Mouse (Mus musculus) thymus, adult 2 months (tissue): ENCODE results near the gene Fam228b. TPM values are rescaled to one million over a fixed set of nuclear protein-coding genes. Genes with fewer than 3 reads are reported as not detected.

Experiments used
- DNase-seq: peaks from one replicate; pipeline ENCODE4 v3.0.0; 2021
- H3K27ac ChIP-seq: fragments of 200-500 bp; 2 replicates; pipeline ENCODE4 v1.5.1; 2012; ENCODE audit warnings: low read length, control low read depth; ENCODE audit not compliant: control insufficient read depth, insufficient read depth
- H3K27me3 ChIP-seq: fragments of 200-500 bp; 2 replicates; pipeline ENCODE4 v1.6.1; 2012; ENCODE audit warnings: mild to moderate bottlenecking, low read length, moderate library complexity, mixed read lengths; ENCODE audit not compliant: control insufficient read depth, insufficient read depth
- H3K36me3 ChIP-seq: fragments of 200-500 bp; 2 replicates; pipeline ENCODE4 v1.6.1; 2012; ENCODE audit warnings: mild to moderate bottlenecking, low read length, moderate library complexity; ENCODE audit not compliant: control insufficient read depth, insufficient read depth
- H3K4me1 ChIP-seq: fragments of 200-500 bp; replicated peaks from 2 replicates; pipeline ENCODE4 v1.6.1; 2012; ENCODE audit warnings: low read length; ENCODE audit not compliant: control insufficient read depth, insufficient read depth
- H3K4me3 ChIP-seq: fragments of 200-500 bp; 2 replicates; pipeline ENCODE4 v1.5.1; 2012; ENCODE audit warnings: mild to moderate bottlenecking, low read length, control low read depth, moderate library complexity; ENCODE audit not compliant: control insufficient read depth, insufficient read depth
- CTCF ChIP-seq: fragments of 200-500 bp; IDR thresholded peaks from 2 replicates; pipeline ENCODE4 v1.5.1; 2012; ENCODE audit warnings: mild to moderate bottlenecking, control low read depth, low read length, moderate library complexity, borderline replicate concordance; ENCODE audit not compliant: control insufficient read depth, poor library complexity, insufficient read depth; ENCODE audit errors: extremely low read depth
- POLR2A ChIP-seq: fragments of 200-500 bp; IDR thresholded peaks from 2 replicates; pipeline ENCODE4 v1.6.1; 2012; ENCODE audit warnings: mild to moderate bottlenecking, low read length, control low read depth, moderate library complexity; ENCODE audit not compliant: control insufficient read depth, poor library complexity, insufficient read depth; ENCODE audit errors: extremely low read depth
- WGBS: fragments of 180-500 bp; shearing (Covaris S2); methylation state at CpG from one replicate; pipeline ENCODE4 v1.1.7; 2018; 5-methylcytosine and 5-hydroxymethylcytosine counted together
- polyA plus RNA-seq: library from polyadenylated mRNA; depleted of rRNA; stranded (reverse); fragments of >200 nt; gene quantifications from 2 replicates; pipeline ENCODE4 v1.2.3, GENCODE M21; 2012

The Fam228b gene
- polyA plus RNA-seq, 1 experiment, result 0.71 TPM

DNA sequence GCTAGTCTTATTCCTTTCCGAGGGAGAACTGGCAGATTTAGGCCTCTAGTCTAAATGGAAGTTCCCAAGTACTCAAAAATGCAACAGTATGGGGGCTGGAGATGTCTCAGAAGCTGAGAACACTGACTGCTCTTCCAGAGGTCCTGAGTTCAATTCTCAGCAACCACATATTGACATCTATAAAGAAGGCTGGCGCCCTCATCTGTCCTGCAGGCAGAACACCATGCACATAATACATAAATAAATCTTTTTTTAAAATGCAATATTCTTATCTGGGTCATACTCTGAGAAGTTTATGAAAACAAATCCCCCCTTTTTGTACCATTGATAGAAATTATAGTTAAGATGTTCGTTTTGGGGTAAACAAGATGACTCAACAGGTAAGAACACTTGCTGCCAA lies 26.9 kb downstream of the Fam228b start:
- no peak overlapping the region for H3K27ac ChIP-seq
- WGBS, result 93% methylated on average over 3 of the region's 3 CpGs
- no peak for DNase-seq
- H3K36me3 ChIP-seq, result no peaks in the 10 kb centered on the region
- no peaks in the 10 kb centered on the region for H3K4me1 ChIP-seq
- no peak for TF ChIP-seq POLR2A
- TF ChIP-seq CTCF, result no peak
- no peak overlapping the region for H3K4me3 ChIP-seq
- H3K27me3 ChIP-seq, result no peaks in the 10 kb centered on the region

DNA sequence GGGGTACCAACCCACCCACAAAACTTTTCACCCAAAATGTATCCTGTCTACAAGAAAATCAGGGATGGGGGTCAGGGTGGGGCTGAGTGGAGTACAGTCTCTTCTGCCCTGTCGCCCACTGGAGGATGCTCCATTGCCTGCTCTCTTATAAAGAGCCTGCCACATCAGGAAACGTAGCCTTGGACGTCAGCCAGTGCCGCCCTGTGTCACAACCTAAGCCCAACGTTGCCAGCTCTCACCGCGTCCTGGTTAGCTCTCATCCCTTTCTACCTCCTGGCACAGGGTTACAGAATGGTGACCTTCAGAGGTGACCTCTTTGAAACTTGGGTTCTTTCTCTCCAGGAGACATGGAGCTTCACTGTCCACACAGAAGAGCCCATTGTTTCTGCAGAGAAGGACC lies 28.2 kb downstream of the Fam228b start:
- no peaks in the 10 kb centered on the region for H3K36me3 ChIP-seq
- H3K27ac ChIP-seq, result no peak overlapping the region
- DNase-seq, result no peak
- no peaks in the 10 kb centered on the region for H3K4me1 ChIP-seq
- no peaks in the 10 kb centered on the region for H3K27me3 ChIP-seq
- H3K4me3 ChIP-seq, result no peak overlapping the region
- 74% methylated on average over 7 of the region's 7 CpGs for WGBS
- TF ChIP-seq CTCF (no peak), POLR2A (no peak)

DNA sequence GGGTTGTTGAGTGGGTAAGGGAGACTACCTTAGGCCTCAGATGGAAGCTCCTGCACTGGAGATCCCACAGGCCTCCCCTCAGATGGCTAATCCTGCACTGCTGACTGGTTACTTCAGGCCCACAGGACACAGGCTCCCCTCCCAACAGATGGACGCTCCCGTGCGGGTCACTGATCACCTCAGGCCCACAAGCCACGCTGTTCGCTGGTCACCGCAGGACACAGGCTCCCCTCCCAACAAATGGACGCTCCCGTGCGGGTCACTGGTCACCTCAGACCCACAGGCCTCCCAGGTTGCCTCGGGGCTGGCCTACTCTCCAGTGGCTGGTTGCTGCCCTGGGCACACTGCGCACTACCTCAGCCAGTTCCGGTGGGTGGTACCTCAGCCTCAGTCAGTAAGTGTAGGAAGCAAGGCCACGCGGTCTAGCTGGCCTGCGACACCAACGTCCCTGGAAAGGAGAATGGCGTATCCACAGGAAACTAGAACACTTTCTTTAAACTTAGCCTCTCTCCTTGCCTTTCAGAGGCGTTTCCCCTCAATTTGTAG lies 31.0 kb downstream of the Fam228b start, which contains the start of gene Fam228a:
Gene Fam228a, minus strand, starts transcription at position 400 of the 546 bp plus-strand sequence.
- WGBS, result 97% methylated on average over 18 of the region's 18 CpGs

DNA sequence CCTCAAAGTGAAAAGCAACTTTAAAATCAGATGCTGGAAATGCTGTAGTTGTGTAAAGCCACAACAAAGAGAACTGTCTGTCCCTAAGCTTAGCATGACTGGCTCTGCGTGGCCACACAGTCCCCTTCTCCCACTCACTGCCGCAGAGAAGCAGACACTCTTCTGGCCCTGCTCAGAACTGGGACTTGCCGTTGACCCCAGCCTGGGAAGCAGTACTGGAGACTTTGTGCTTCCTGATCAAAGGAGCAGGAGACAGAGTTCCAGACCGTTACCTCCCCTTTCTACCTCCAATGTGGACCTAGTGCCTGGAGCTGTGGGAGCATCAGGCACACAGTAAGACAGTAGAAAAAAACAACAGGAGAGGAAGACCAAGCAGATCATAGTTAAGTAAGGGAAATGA lies 36.7 kb downstream of the Fam228b start:
- H3K27ac ChIP-seq, result no peak overlapping the region
- H3K27me3 ChIP-seq, result no peaks in the 10 kb centered on the region
- WGBS, result 32% methylated on average over 4 of the region's 4 CpGs
- DNase-seq, result no peak
- no peaks in the 10 kb centered on the region for H3K4me1 ChIP-seq
- no peak overlapping the region for H3K4me3 ChIP-seq
- TF ChIP-seq CTCF, result no peak
- no peak for TF ChIP-seq POLR2A
- no peaks in the 10 kb centered on the region for H3K36me3 ChIP-seq

More for the DNA sequence above, 31.0 kb downstream of the Fam228b start, which contains the start of gene Fam228a:
- H3K27ac ChIP-seq, result no peak within 1 kb of the TSS
- H3K27me3 ChIP-seq, result no peaks in the 10 kb centered on the region
- no peak for TF ChIP-seq POLR2A
- TF ChIP-seq CTCF, result no peak
- DNase-seq, result no peak
- no peaks in the 10 kb centered on the region for H3K4me1 ChIP-seq
- no peaks in the 10 kb centered on the region for H3K36me3 ChIP-seq
- H3K4me3 ChIP-seq, result no peak within 1 kb of the TSS

DNA sequence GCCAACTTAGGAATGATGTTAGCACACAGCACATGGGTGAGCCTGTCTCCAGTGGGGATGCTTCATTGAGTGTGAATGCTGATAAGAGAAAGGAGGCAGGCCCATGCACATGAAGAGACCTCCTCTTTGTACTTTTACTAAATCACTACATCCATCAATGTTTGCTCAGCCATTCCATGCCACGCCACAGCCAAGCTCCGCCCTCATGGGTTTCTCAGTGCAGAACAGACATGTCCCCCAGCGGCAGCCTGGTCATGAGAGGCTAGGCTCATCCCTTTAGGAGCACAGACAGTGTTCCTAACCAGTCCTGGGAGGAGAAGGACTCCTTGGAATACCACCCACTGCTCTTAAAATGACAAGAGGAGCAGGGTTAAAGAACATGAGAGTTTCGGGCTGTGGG lies 37.4 kb downstream of the Fam228b start:
- H3K27ac ChIP-seq, result no peak overlapping the region
- 90% methylated on average over 4 of the region's 4 CpGs for WGBS

DNA sequence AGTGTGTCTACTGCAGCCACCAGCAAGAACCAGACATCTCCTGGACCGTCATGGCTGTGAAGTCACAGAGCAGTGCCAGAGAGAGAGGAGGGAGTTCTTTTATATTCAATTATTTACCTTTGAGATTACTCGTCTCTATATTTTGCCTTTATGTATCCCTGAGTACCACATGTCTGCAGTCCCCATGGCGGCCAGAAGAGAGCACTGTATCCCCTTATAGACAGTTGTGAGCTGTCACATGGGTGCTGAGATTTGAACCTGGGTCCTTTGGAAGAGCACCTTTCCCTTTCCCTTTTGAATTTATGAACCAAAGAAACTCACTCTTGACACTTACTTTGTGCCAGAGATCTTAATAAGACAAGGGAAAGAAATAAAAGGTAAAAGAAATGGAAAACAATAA lies 39.9 kb downstream of the Fam228b start:
- no peak for TF ChIP-seq POLR2A
- no peak for TF ChIP-seq CTCF
- Histone ChIP-seq H3K4me3 (no peak overlapping the region), H3K27ac (no peak overlapping the region), H3K27me3 (no peaks in the 10 kb centered on the region), H3K4me1 (no peaks in the 10 kb centered on the region), H3K36me3 (no peaks in the 10 kb centered on the region)
- 94% methylated on average over 3 of the region's 3 CpGs for WGBS
- no peak for DNase-seq

More for the DNA sequence above, 37.4 kb downstream of the Fam228b start:
- no peak for DNase-seq
- no peak for TF ChIP-seq POLR2A
- TF ChIP-seq CTCF, result no peak
- H3K4me1 ChIP-seq, result no peaks in the 10 kb centered on the region
- H3K36me3 ChIP-seq, result no peaks in the 10 kb centered on the region
- H3K27me3 ChIP-seq, result no peaks in the 10 kb centered on the region
- no peak overlapping the region for H3K4me3 ChIP-seq
